Mouse (Mus musculus): Measurements from ENCODE around the gene 2010111I01Rik. TPM values are rescaled to one million over a fixed set of nuclear protein-coding genes. Genes with fewer than 3 reads are reported as not detected.

The 2010111I01Rik gene
- polyA plus RNA-seq, 1 experiment from 2014 or later: 23.5 TPM

GRCm38 (mm10) chr13:63317681-63318104, 353.0 kb downstream of the 2010111I01Rik start:
- DNase-seq (ENCODE audit: low spot score): no peak
- WGBS: 25% methylated on average over 7 of the region's 7 CpGs
- Histone ChIP-seq H3K36me3 (ENCODE audit: control insufficient read depth, insufficient read depth, low read length) (0 out of 2 replicates have a peak, but pooled peaks cover 3% of the 10 kb centered on the region), H3K4me2 (ENCODE audit: low read length) (no peak overlapping the region), H3K9ac (ENCODE audit: low read length) (no peak overlapping the region), H3K27ac (ENCODE audit: low read depth, low read length) (no peak overlapping the region), H3K4me1 (ENCODE audit: control insufficient read depth, insufficient read depth, low read length) (peaks cover 4% of the 10 kb centered on the region; the same call in 1 of the 2 replicates), H3K4me3 (ENCODE audit: low read depth, low read length) (no peak overlapping the region), H3K27me3 (replicated peaks; ENCODE audit: control insufficient read depth, insufficient read depth, low read length) (no peaks in the 10 kb centered on the region), H3K9me3 (replicated peaks; ENCODE audit: control insufficient read depth, low read length) (no peaks in the 10 kb centered on the region)
- no peak for ATAC-seq

- WGBS: 95% methylated on average over 7 of the region's 7 CpGs
- Histone ChIP-seq H3K36me3 (ENCODE audit: control insufficient read depth, insufficient read depth, low read length) (0 out of 2 replicates have a peak, but pooled peaks cover 3% of the 10 kb centered on the region), H3K9me3 (replicated peaks; ENCODE audit: control insufficient read depth, low read length) (no peaks in the 10 kb centered on the region), H3K4me2 (ENCODE audit: low read length) (no peak overlapping the region), H3K4me1 (ENCODE audit: control insufficient read depth, insufficient read depth, low read length) (peaks cover 4% of the 10 kb centered on the region; the same call in 1 of the 2 replicates), H3K9ac (ENCODE audit: low read length) (no peak overlapping the region), H3K27ac (ENCODE audit: low read depth, low read length) (no peak overlapping the region), H3K27me3 (replicated peaks; ENCODE audit: control insufficient read depth, insufficient read depth, low read length) (no peaks in the 10 kb centered on the region), H3K4me3 (ENCODE audit: low read depth, low read length) (no peak overlapping the region)
- DNase-seq (ENCODE audit: low spot score) (no peak), ATAC-seq (no peak)
Observed at GRCm38 (mm10) chr13:63319814-63320213, 355.1 kb downstream of the 2010111I01Rik start.

- Histone ChIP-seq H3K9me3 (replicated peaks; ENCODE audit: control insufficient read depth, low read length) (no peaks in the 10 kb centered on the region), H3K4me3 (ENCODE audit: low read depth, low read length) (no peak overlapping the region), H3K27ac (ENCODE audit: low read depth, low read length) (no peak overlapping the region), H3K4me2 (ENCODE audit: low read length) (no peak overlapping the region), H3K9ac (ENCODE audit: low read length) (no peak overlapping the region), H3K36me3 (ENCODE audit: control insufficient read depth, insufficient read depth, low read length) (0 out of 2 replicates have a peak, but pooled peaks cover 3% of the 10 kb centered on the region), H3K4me1 (ENCODE audit: control insufficient read depth, insufficient read depth, low read length) (peaks cover 4% of the 10 kb centered on the region; the same call in 1 of the 2 replicates), H3K27me3 (replicated peaks; ENCODE audit: control insufficient read depth, insufficient read depth, low read length) (no peaks in the 10 kb centered on the region)
- WGBS: 70% methylated on average over 5 of the region's 5 CpGs
- ATAC-seq (no peak), DNase-seq (ENCODE audit: low spot score) (no peak)
Observed at GRCm38 (mm10) chr13:63321689-63322088, 357.0 kb downstream of the 2010111I01Rik start.

DNA sequence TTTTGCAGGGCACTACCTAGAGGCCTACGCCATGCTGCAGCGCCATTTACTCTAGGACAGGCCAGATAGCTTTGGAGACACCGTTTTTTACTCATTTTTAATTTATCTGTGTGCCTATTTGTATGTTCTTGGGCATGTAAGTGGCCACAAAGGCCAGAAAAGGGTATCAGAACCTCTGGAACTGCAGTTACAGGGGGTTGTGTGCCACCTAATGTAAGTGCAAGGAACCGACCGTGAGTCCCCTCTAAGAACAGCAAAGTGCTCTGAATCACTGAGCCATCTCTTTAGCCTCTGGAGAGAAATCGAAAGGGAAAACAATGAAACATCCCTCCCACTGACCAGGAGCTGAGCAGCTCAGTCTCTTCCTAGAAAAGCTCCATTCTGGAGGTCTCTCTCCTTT, 358.1 kb downstream of the 2010111I01Rik start:
- DNase-seq (ENCODE audit: low spot score) (no peak), ATAC-seq (no peak)
- no peaks in the 10 kb centered on the region for H3K9me3 ChIP-seq (replicated peaks; ENCODE audit: control insufficient read depth, low read length)
- H3K4me1 ChIP-seq (ENCODE audit: control insufficient read depth, insufficient read depth, low read length): peaks cover 3% of the 10 kb centered on the region; the same call in 1 of the 2 replicates
- H3K27me3 ChIP-seq (replicated peaks; ENCODE audit: control insufficient read depth, insufficient read depth, low read length): no peaks in the 10 kb centered on the region
- H3K9ac ChIP-seq (ENCODE audit: low read length): no peak overlapping the region
- WGBS: 74% methylated on average over 6 of the region's 6 CpGs
- H3K4me3 ChIP-seq (ENCODE audit: low read depth, low read length): no peak overlapping the region
- no peaks in the 10 kb centered on the region for H3K36me3 ChIP-seq (ENCODE audit: control insufficient read depth, insufficient read depth, low read length)
- H3K4me2 ChIP-seq (ENCODE audit: low read length): no peak overlapping the region
- no peak overlapping the region for H3K27ac ChIP-seq (ENCODE audit: low read depth, low read length)

DNA sequence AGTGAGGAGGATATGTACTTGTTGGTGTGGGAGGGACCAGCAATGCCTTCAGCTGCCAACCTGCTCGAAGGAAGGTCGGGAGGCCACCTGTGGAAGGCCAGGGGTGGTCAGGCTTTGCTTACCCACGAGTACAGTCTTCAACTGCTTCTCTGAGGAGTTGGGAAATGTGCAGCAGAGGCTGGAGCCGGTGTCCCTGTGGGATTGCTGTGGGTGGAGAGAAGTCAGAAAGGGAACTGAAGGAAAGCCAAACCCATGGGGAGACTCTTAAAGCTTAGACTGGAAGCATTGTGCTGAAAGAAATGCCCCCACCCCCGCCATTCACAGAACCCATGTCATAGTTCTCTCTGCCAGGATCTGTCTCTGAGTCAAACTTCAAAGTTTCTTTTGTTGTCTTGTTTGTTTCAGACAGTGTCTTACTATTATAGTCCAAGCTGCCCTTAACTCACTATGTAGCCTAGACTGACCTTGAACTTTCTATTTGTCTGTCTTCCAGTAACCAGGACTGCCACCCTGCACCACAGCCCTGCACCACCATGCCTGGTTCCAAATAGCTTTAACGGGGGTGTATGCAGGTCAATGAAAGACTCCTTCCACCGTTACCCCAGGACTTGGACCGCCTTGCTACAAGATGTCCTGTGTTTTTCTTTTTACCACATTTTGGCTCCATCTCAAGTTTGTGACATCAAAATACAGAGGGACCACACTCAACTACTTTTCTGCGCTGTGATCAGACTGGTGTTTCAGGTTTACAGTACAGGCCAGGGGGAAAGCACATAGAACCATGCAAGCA, 358.8 kb downstream of the 2010111I01Rik start:
- 73% methylated on average over 9 of the region's 9 CpGs for WGBS
- ATAC-seq: no peak
- no peak for DNase-seq (ENCODE audit: low spot score)

GRCm38 (mm10) chr13:63324311-63324710, 359.6 kb downstream of the 2010111I01Rik start:
- no peak overlapping the region for H3K9ac ChIP-seq (ENCODE audit: low read length)
- H3K4me3 ChIP-seq (ENCODE audit: low read depth, low read length): no peak overlapping the region
- no peaks in the 10 kb centered on the region for H3K27me3 ChIP-seq (replicated peaks; ENCODE audit: control insufficient read depth, insufficient read depth, low read length)
- H3K9me3 ChIP-seq (replicated peaks; ENCODE audit: control insufficient read depth, low read length): no peaks in the 10 kb centered on the region
- H3K27ac ChIP-seq (ENCODE audit: low read depth, low read length): no peak overlapping the region
- H3K36me3 ChIP-seq (ENCODE audit: control insufficient read depth, insufficient read depth, low read length): no peaks in the 10 kb centered on the region
- ATAC-seq (no peak), DNase-seq (ENCODE audit: low spot score) (no peak)
- no peak overlapping the region for H3K4me2 ChIP-seq (ENCODE audit: low read length)
- no peaks in the 10 kb centered on the region for H3K4me1 ChIP-seq (ENCODE audit: control insufficient read depth, insufficient read depth, low read length)
- 79% methylated on average over 3 of the region's 3 CpGs for WGBS

More for the DNA sequence above, 358.8 kb downstream of the 2010111I01Rik start:
- Histone ChIP-seq H3K9ac (ENCODE audit: low read length) (no peak overlapping the region), H3K4me1 (ENCODE audit: control insufficient read depth, insufficient read depth, low read length) (no peaks in the 10 kb centered on the region), H3K4me3 (ENCODE audit: low read depth, low read length) (no peak overlapping the region), H3K36me3 (ENCODE audit: control insufficient read depth, insufficient read depth, low read length) (no peaks in the 10 kb centered on the region), H3K27ac (ENCODE audit: low read depth, low read length) (no peak overlapping the region), H3K4me2 (ENCODE audit: low read length) (no peak overlapping the region), H3K9me3 (replicated peaks; ENCODE audit: control insufficient read depth, low read length) (no peaks in the 10 kb centered on the region), H3K27me3 (replicated peaks; ENCODE audit: control insufficient read depth, insufficient read depth, low read length) (no peaks in the 10 kb centered on the region)

DNA sequence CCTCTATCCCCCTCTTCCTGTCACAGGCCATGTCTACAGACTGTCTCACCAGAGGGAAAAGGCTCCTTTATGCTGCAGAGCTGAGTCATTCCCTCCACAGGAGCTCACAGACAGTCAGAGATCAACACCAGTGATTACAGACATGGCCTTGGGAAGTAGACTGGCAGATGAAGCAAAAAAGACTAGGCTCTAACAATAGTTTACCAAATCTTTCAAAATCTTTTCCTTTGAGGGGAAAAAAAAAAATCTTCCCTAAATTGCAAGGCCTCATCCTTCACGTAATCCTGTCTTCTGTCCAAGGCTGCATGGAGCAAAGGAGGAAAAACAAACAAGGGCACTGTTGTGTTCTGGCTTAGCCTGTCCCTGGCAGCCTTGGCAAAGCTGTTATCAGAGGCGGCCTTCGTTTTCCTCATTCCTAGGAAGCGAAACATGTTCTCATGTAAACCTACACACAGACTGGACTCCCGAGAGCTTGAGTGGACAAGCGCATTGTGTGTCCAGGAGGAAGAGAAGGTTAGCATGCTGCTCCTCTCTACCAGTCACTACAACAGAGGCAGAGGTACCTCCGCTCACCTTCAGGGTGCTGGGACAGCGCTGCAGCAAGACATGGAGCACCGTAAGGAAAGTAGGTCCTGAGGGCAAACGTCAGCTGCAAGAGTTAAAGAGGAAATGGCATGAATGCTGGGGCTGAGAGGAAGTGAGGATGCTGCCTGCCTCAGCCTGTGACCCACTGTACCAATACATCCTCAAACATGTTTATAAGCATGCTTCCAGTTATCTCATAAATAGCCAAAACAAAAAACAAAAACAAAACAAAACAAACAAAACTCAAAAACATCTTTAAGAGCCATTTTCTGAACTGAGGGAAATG, 360.5 kb downstream of the 2010111I01Rik start:
- no peak overlapping the region for H3K9ac ChIP-seq (ENCODE audit: low read length)
- ATAC-seq (no peak), DNase-seq (ENCODE audit: low spot score) (no peak)
- H3K36me3 ChIP-seq (ENCODE audit: control insufficient read depth, insufficient read depth, low read length): no peaks in the 10 kb centered on the region
- 0 out of 2 replicates have a peak, but pooled peaks cover 3% of the 10 kb centered on the region for H3K4me1 ChIP-seq (ENCODE audit: control insufficient read depth, insufficient read depth, low read length)
- no peak overlapping the region for H3K27ac ChIP-seq (ENCODE audit: low read depth, low read length)
- H3K4me3 ChIP-seq (ENCODE audit: low read depth, low read length): no peak overlapping the region
- H3K27me3 ChIP-seq (replicated peaks; ENCODE audit: control insufficient read depth, insufficient read depth, low read length): no peaks in the 10 kb centered on the region
- H3K9me3 ChIP-seq (replicated peaks; ENCODE audit: control insufficient read depth, low read length): no peaks in the 10 kb centered on the region
- WGBS: 82% methylated on average over 10 of the region's 10 CpGs
- no peak overlapping the region for H3K4me2 ChIP-seq (ENCODE audit: low read length)

- Histone ChIP-seq H3K9me3 (replicated peaks; ENCODE audit: control insufficient read depth, low read length) (no peaks in the 10 kb centered on the region), H3K4me2 (ENCODE audit: low read length) (no peak overlapping the region), H3K9ac (ENCODE audit: low read length) (no peak overlapping the region), H3K36me3 (ENCODE audit: control insufficient read depth, insufficient read depth, low read length) (no peaks in the 10 kb centered on the region), H3K27ac (ENCODE audit: low read depth, low read length) (no peak overlapping the region), H3K4me1 (ENCODE audit: control insufficient read depth, insufficient read depth, low read length) (0 out of 2 replicates have a peak, but pooled peaks cover 3% of the 10 kb centered on the region), H3K4me3 (ENCODE audit: low read depth, low read length) (no peak overlapping the region), H3K27me3 (replicated peaks; ENCODE audit: control insufficient read depth, insufficient read depth, low read length) (no peaks in the 10 kb centered on the region)
- ATAC-seq (no peak), DNase-seq (ENCODE audit: low spot score) (no peak)
- 84% methylated on average over 2 of the region's 2 CpGs for WGBS
Observed at GRCm38 (mm10) chr13:63326015-63326414, 361.3 kb downstream of the 2010111I01Rik start.

All from forebrain, embryonic 14.5 days (tissue).